Mouse (Mus musculus): ENCODE data around the gene Wap. TPM values are rescaled to one million over a fixed set of nuclear protein-coding genes. Genes with fewer than 3 reads are reported as not detected.

Gene Wap
- total RNA-seq (2014; rRNA removed) (not detected in 2 replicates), polyA plus RNA-seq (2015; fragmentation: Nextera tagmentation; extraction: Ambion mirVana) (not detected in 2 replicates)

- no peaks in the 10 kb centered on the region for H3K27me3 ChIP-seq (ENCODE audit: insufficient read depth, low read length)
- no peak within 1 kb of the TSS for H3K4me3 ChIP-seq (ENCODE audit: low read depth, low read length)
- 97% methylated on average over 4 of the region's 4 CpGs for WGBS
- H3K27ac ChIP-seq (ENCODE audit: low read depth, low read length), result no peak within 1 kb of the TSS
- no peak for TF ChIP-seq CTCF (IDR thresholded peaks at IDR 0.05)
- no peaks in the 10 kb centered on the region for H3K4me1 ChIP-seq (ENCODE audit: insufficient read depth, low read length)
- no peak within 1 kb of the TSS for H3K9ac ChIP-seq (replicated peaks; ENCODE audit: low read length, poor library complexity, severe bottlenecking)
- no peak within 1 kb of the TSS for H3K4me2 ChIP-seq (ENCODE audit: low read depth, low read length, poor library complexity, severe bottlenecking)
- ATAC-seq (ENCODE audit: low FRiP score), result no peak
- no peak for DNase-seq (ENCODE audit: low spot score)
- no peaks in the 10 kb centered on the region for H3K36me3 ChIP-seq (ENCODE audit: insufficient read depth, low read length)
- no peaks in the 10 kb centered on the region for H3K9me3 ChIP-seq (ENCODE audit: low read length)
Observed at GRCm38 (mm10) chr11:6638537-6638936, at the start of gene Wap. TSS of gene Wap (minus strand) at chr11:6638637.

GRCm38 (mm10) chr11:6684741-6685140 is 46.3 kb upstream of the Wap start:
- Histone ChIP-seq H3K4me3 (ENCODE audit: low read depth, low read length) (no peak overlapping the region), H3K27ac (ENCODE audit: low read depth, low read length) (no peak overlapping the region), H3K4me2 (ENCODE audit: low read depth, low read length, poor library complexity, severe bottlenecking) (no peak overlapping the region), H3K9ac (replicated peaks; ENCODE audit: low read length, poor library complexity, severe bottlenecking) (no peak overlapping the region), H3K27me3 (ENCODE audit: insufficient read depth, low read length) (no peaks in the 10 kb centered on the region), H3K4me1 (ENCODE audit: insufficient read depth, low read length) (no peaks in the 10 kb centered on the region; the same call in 1 of the 2 replicates), H3K9me3 (ENCODE audit: low read length) (no peaks in the 10 kb centered on the region), H3K36me3 (ENCODE audit: insufficient read depth, low read length) (no peaks in the 10 kb centered on the region)
- WGBS, result 50% methylated on average over 3 of the region's 3 CpGs
- DNase-seq (ENCODE audit: low spot score) (no peak), ATAC-seq (ENCODE audit: low FRiP score) (no peak)
- no peak for TF ChIP-seq CTCF (IDR thresholded peaks at IDR 0.05)

DNA sequence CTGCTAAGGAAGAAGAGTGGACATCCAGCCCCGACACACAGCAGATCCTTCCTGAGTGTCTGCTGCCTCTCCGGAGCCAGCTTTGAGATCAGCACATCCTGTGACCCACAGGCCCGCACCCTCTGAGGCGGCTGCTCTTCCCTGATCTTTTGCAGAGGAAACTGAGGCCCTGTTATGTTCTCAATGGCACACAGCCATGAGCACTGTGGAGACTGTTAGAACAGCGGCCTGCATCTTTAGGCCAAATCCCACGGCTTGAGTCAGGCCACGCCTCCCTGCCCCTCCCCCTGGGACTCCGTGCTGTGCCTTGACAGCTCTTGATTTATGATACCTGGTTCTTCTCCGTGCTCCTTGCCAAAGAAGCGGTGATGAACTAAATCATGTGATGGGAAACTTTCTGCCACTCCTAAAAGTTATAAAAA is 42.0 kb upstream of the Wap start:
- 38% methylated on average over 10 of the region's 10 CpGs for WGBS
- no peaks in the 10 kb centered on the region for H3K9me3 ChIP-seq (ENCODE audit: low read length)
- no peaks in the 10 kb centered on the region for H3K4me1 ChIP-seq (ENCODE audit: insufficient read depth, low read length)
- peak; percentile 60 for DNase-seq (ENCODE audit: low spot score)
- H3K9ac ChIP-seq (replicated peaks; ENCODE audit: low read length, poor library complexity, severe bottlenecking), result no peak overlapping the region
- ATAC-seq (ENCODE audit: low FRiP score), result no peak
- H3K27me3 ChIP-seq (ENCODE audit: insufficient read depth, low read length), result no peaks in the 10 kb centered on the region
- TF ChIP-seq CTCF (IDR thresholded peaks at IDR 0.05), result no peak
- no peak overlapping the region for H3K4me3 ChIP-seq (ENCODE audit: low read depth, low read length)
- no peak overlapping the region for H3K4me2 ChIP-seq (ENCODE audit: low read depth, low read length, poor library complexity, severe bottlenecking)
- no peaks in the 10 kb centered on the region for H3K36me3 ChIP-seq (ENCODE audit: insufficient read depth, low read length)
- H3K27ac ChIP-seq (ENCODE audit: low read depth, low read length), result no peak overlapping the region

- Histone ChIP-seq H3K27me3 (ENCODE audit: insufficient read depth, low read length) (no peaks in the 10 kb centered on the region), H3K36me3 (ENCODE audit: insufficient read depth, low read length) (no peaks in the 10 kb centered on the region), H3K9ac (replicated peaks; ENCODE audit: low read length, poor library complexity, severe bottlenecking) (no peak overlapping the region), H3K4me3 (ENCODE audit: low read depth, low read length) (no peak overlapping the region), H3K4me2 (ENCODE audit: low read depth, low read length, poor library complexity, severe bottlenecking) (no peak overlapping the region), H3K4me1 (ENCODE audit: insufficient read depth, low read length) (no peaks in the 10 kb centered on the region), H3K27ac (ENCODE audit: low read depth, low read length) (no peak overlapping the region), H3K9me3 (ENCODE audit: low read length) (no peaks in the 10 kb centered on the region)
- no peak for ATAC-seq (ENCODE audit: low FRiP score)
- DNase-seq (ENCODE audit: low spot score), result no peak
- WGBS, result 79% methylated on average over 17 of the region's 17 CpGs
- TF ChIP-seq CTCF (IDR thresholded peaks at IDR 0.05), result no peak
Observed at GRCm38 (mm10) chr11:6679694-6680396, 41.4 kb upstream of the Wap start.

GRCm38 (mm10) chr11:6677530-6677929 is 39.1 kb upstream of the Wap start:
- Histone ChIP-seq H3K4me2 (ENCODE audit: low read depth, low read length, poor library complexity, severe bottlenecking) (no peak overlapping the region), H3K4me1 (ENCODE audit: insufficient read depth, low read length) (no peaks in the 10 kb centered on the region), H3K9ac (replicated peaks; ENCODE audit: low read length, poor library complexity, severe bottlenecking) (no peak overlapping the region), H3K9me3 (ENCODE audit: low read length) (no peaks in the 10 kb centered on the region), H3K4me3 (ENCODE audit: low read depth, low read length) (no peak overlapping the region), H3K27me3 (ENCODE audit: insufficient read depth, low read length) (no peaks in the 10 kb centered on the region), H3K36me3 (ENCODE audit: insufficient read depth, low read length) (no peaks in the 10 kb centered on the region), H3K27ac (ENCODE audit: low read depth, low read length) (no peak overlapping the region)
- peak; percentile 72 for TF ChIP-seq CTCF (IDR thresholded peaks at IDR 0.05)
- DNase-seq (ENCODE audit: low spot score), result peak; percentile 48
- WGBS, result 15% methylated on average over 7 of the region's 7 CpGs
- ATAC-seq (ENCODE audit: low FRiP score), result peak; percentile 65; the same call in 1 of the 2 replicates

DNA sequence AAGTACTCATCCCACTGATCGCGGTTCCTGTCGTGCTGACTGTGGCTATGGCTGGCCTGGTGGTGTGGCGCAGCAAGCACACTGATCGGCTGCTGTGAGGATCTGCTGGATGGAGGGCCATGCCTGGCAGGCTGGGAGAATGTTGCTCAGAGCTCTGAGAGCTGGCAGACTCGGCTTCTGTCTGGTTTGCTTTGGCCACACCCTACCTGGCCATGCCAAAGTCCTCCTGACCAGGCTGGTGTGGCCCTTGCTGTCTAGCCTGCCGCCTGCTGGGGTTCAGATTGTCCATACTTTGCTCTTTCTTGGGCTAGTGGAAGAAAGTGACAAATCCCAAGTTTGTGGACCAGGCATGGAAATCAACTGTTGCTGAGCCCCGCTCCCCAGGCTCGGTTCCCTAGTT is 38.2 kb upstream of the Wap start:
- 91% methylated on average over 9 of the region's 9 CpGs for WGBS

More for the DNA sequence above, 38.2 kb upstream of the Wap start:
- DNase-seq (ENCODE audit: low spot score) (no peak), ATAC-seq (ENCODE audit: low FRiP score) (no peak)
- no peak for TF ChIP-seq CTCF (IDR thresholded peaks at IDR 0.05)
- Histone ChIP-seq H3K27ac (ENCODE audit: low read depth, low read length) (no peak overlapping the region), H3K4me2 (ENCODE audit: low read depth, low read length, poor library complexity, severe bottlenecking) (no peak overlapping the region), H3K27me3 (ENCODE audit: insufficient read depth, low read length) (no peaks in the 10 kb centered on the region), H3K36me3 (ENCODE audit: insufficient read depth, low read length) (no peaks in the 10 kb centered on the region), H3K9me3 (ENCODE audit: low read length) (no peaks in the 10 kb centered on the region), H3K4me1 (ENCODE audit: insufficient read depth, low read length) (no peaks in the 10 kb centered on the region), H3K4me3 (ENCODE audit: low read depth, low read length) (no peak overlapping the region), H3K9ac (replicated peaks; ENCODE audit: low read length, poor library complexity, severe bottlenecking) (no peak overlapping the region)
